Mouse (Mus musculus) embryonic fibroblast, embryonic 13.5 days (primary cell): ENCODE data around the gene Bbs7. TPM values are rescaled to one million over a fixed set of nuclear protein-coding genes. Genes with fewer than 3 reads are reported as not detected.

Experiments used
- H3K27ac ChIP-seq: 2 replicates; pipeline ENCODE4 v1.5.1; 2012; ENCODE audit warnings: low read length, control low read depth, inconsistent platforms; ENCODE audit not compliant: insufficient read depth
- H3K4me1 ChIP-seq: 2 replicates; pipeline ENCODE4 v1.6.1; 2011; ENCODE audit warnings: low read length; ENCODE audit not compliant: control insufficient read depth, insufficient read depth
- H3K4me3 ChIP-seq: 2 replicates; pipeline ENCODE4 v1.5.1; 2011; ENCODE audit warnings: mild to moderate bottlenecking, control low read depth, low read length; ENCODE audit not compliant: insufficient read depth
- CTCF ChIP-seq: IDR thresholded peaks from 2 replicates; pipeline ENCODE4 v1.5.1; 2011; ENCODE audit warnings: mild to moderate bottlenecking, control low read depth, low read length, moderate library complexity, borderline replicate concordance; ENCODE audit not compliant: insufficient read depth
- POLR2A ChIP-seq: IDR thresholded peaks from 2 replicates; pipeline ENCODE4 v1.6.1; 2011; ENCODE audit warnings: low read depth, mild to moderate bottlenecking, control low read depth, low read length, moderate library complexity
- polyA plus RNA-seq: library from polyadenylated mRNA; stranded (reverse); fragments of >200 nt; gene quantifications from 2 replicates; pipeline ENCODE4 v1.2.4, GENCODE M21; 2011; ENCODE audit warnings: low read depth; ENCODE audit not compliant: missing spikeins, insufficient read length

Gene Bbs7
- polyA plus RNA-seq, 1 experiment, result 19.4 TPM

GRCm38 (mm10) chr3:36551851-36552384 lies 61.4 kb downstream of the Bbs7 start:
- no peak for TF ChIP-seq POLR2A
- TF ChIP-seq CTCF, result no peak
- peak overlapping the region; percentile 98 for H3K4me3 ChIP-seq
- no peaks in the 10 kb centered on the region for H3K4me1 ChIP-seq
- peak overlapping the region; percentile 62 for H3K27ac ChIP-seq

GRCm38 (mm10) chr3:36551343-36551742 lies 61.9 kb downstream of the Bbs7 start:
- H3K4me3 ChIP-seq, result no peak overlapping the region
- H3K4me1 ChIP-seq, result no peaks in the 10 kb centered on the region
- TF ChIP-seq POLR2A, result no peak
- TF ChIP-seq CTCF, result no peak
- no peak overlapping the region for H3K27ac ChIP-seq

GRCm38 (mm10) chr3:36544961-36545360 lies 68.3 kb downstream of the Bbs7 start:
- no peak overlapping the region for H3K4me3 ChIP-seq
- no peak overlapping the region for H3K27ac ChIP-seq
- TF ChIP-seq POLR2A (no peak), CTCF (no peak)
- peaks cover under 1% of the 10 kb centered on the region for H3K4me1 ChIP-seq

- no peak for TF ChIP-seq POLR2A
- no peak for TF ChIP-seq CTCF
- H3K4me1 ChIP-seq, result peaks cover 4% of the 10 kb centered on the region
- H3K4me3 ChIP-seq, result no peak overlapping the region
- H3K27ac ChIP-seq, result peak overlapping the region; percentile 81; the same call in 1 of the 2 replicates
Measured at GRCm38 (mm10) chr3:36541399-36541798, 71.9 kb downstream of the Bbs7 start.

- H3K4me3 ChIP-seq, result no peak overlapping the region
- no peak for TF ChIP-seq CTCF
- TF ChIP-seq POLR2A, result no peak
- peak overlapping the region; percentile 81 for H3K27ac ChIP-seq
- H3K4me1 ChIP-seq, result peaks cover 4% of the 10 kb centered on the region
Measured at GRCm38 (mm10) chr3:36540756-36541155, 72.5 kb downstream of the Bbs7 start.

GRCm38 (mm10) chr3:36537701-36538470 lies 75.4 kb downstream of the Bbs7 start:
- no peak for TF ChIP-seq CTCF
- TF ChIP-seq POLR2A, result no peak
- Histone ChIP-seq H3K27ac (no peak overlapping the region), H3K4me1 (peaks cover 4% of the 10 kb centered on the region)

GRCm38 (mm10) chr3:36536041-36536440 lies 77.2 kb downstream of the Bbs7 start:
- no peak for TF ChIP-seq CTCF
- no peak for TF ChIP-seq POLR2A
- Histone ChIP-seq H3K4me3 (no peak overlapping the region), H3K4me1 (peaks cover 4% of the 10 kb centered on the region), H3K27ac (no peak overlapping the region)

More at GRCm38 (mm10) chr3:36537701-36538470, 75.4 kb downstream of the Bbs7 start:
- no peak overlapping the region for H3K4me3 ChIP-seq

- Histone ChIP-seq H3K4me3 (no peak overlapping the region), H3K4me1 (no peaks in the 10 kb centered on the region; the same call in 1 of the 2 replicates), H3K27ac (peak overlapping the region; percentile 42)
- no peak for TF ChIP-seq CTCF
- no peak for TF ChIP-seq POLR2A
Measured at GRCm38 (mm10) chr3:36533201-36533672, 80.0 kb downstream of the Bbs7 start.

GRCm38 (mm10) chr3:36532738-36533137 lies 80.5 kb downstream of the Bbs7 start:
- no peak for TF ChIP-seq CTCF
- TF ChIP-seq POLR2A, result no peak
- Histone ChIP-seq H3K4me3 (no peak overlapping the region), H3K4me1 (no peaks in the 10 kb centered on the region; the same call in 1 of the 2 replicates), H3K27ac (no peak overlapping the region)

- no peak overlapping the region for H3K4me3 ChIP-seq
Measured at GRCm38 (mm10) chr3:36531979-36532542, 81.2 kb downstream of the Bbs7 start.

More at GRCm38 (mm10) chr3:36531979-36532542, 81.2 kb downstream of the Bbs7 start:
- no peak overlapping the region for H3K27ac ChIP-seq
- H3K4me1 ChIP-seq, result no peaks in the 10 kb centered on the region; the same call in 1 of the 2 replicates
- TF ChIP-seq CTCF, result no peak
- TF ChIP-seq POLR2A, result no peak
